ENCODE assay signal across 22 mouse cellular contexts in the genomic region with DNA sequence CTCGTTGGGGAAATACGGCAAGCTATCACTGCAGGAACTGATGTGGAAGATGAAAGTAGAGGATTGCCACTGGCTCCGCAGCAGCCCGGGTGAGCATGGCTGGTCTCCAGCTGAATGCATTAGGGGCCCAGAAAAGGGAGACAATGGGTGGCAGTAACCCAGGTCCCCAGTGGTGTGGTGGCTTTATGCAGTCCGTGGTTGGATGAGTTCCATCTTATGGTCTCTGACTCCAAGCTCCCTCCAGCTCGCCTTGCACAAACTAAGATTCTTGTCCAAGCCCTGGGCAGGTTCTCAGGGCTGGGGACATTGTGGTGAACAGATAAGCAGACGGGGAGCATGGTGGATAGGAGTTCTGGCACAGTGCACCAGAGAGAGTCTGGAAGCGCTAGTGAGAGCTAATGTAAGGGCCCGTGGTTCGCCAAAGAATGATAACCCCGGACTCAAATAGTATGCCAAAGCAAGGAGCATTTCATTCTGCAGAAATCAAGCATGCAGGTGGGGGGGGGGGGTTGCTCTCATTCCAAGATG. TPM values are rescaled to one million over a fixed set of nuclear protein-coding genes. Genes with fewer than 3 reads are reported as not detected.
DNase-seq lines count a peak whose midpoint lies in the region; ATAC-seq and TF ChIP-seq lines count a peak whose summit lies in the region.
"Had no signal": no experiment of that assay in that cellular context is flagged by ENCODE, and none has a peak within 500 bp of the region (broad histone marks: within the 10 kb centered on the region; RNA-seq: fewer than 3 reads in every experiment).

No protein-coding gene starts in this region.

- H3K27me3 ChIP-seq in hindbrain, embryonic 13.5 days: no peaks in the 10 kb centered on the region
- no peaks in the 10 kb centered on the region for H3K27me3 ChIP-seq in hindbrain, embryonic 11.5 days (ENCODE audit: control insufficient read depth, insufficient read depth, low read length)
- H3K27me3 ChIP-seq in midbrain, embryonic 13.5 days: no peaks in the 10 kb centered on the region
- H3K27me3 ChIP-seq in midbrain, embryonic 10.5 days (ENCODE audit: low read depth, poor library complexity, severe bottlenecking): peaks cover 11% of the 10 kb centered on the region
- H3K27me3 ChIP-seq: liver, embryonic 15.5 days; midbrain, embryonic 12.5 days; neural tube, embryonic 13.5 days; stomach, embryonic 15.5 days had no signal

- peaks cover 44% of the 10 kb centered on the region for H3K4me1 ChIP-seq in hindbrain, embryonic 13.5 days (replicated peaks)
- H3K4me1 ChIP-seq in hindbrain, embryonic 11.5 days (replicated peaks; ENCODE audit: control insufficient read depth, insufficient read depth, low read length): no peaks in the 10 kb centered on the region
- H3K4me1 ChIP-seq in midbrain, embryonic 13.5 days (replicated peaks): peaks cover 32% of the 10 kb centered on the region
- peaks cover 21% of the 10 kb centered on the region for H3K4me1 ChIP-seq in midbrain, embryonic 10.5 days

- H3K36me3 ChIP-seq in hindbrain, embryonic 13.5 days: peaks cover 7% of the 10 kb centered on the region; the same call in 1 of the 2 replicates
- no peaks in the 10 kb centered on the region for H3K36me3 ChIP-seq in hindbrain, embryonic 11.5 days (ENCODE audit: control insufficient read depth, insufficient read depth, low read length)
- peaks cover 7% of the 10 kb centered on the region for H3K36me3 ChIP-seq in midbrain, embryonic 13.5 days
- 0 out of 2 replicates have a peak, but pooled peaks cover 3% of the 10 kb centered on the region for H3K36me3 ChIP-seq in midbrain, embryonic 10.5 days
- H3K36me3 ChIP-seq: liver, embryonic 15.5 days; stomach, embryonic 15.5 days had no signal

- WGBS in hindbrain, embryonic 13.5 days: 84% methylated on average over 11 of the region's 11 CpGs
- WGBS in hindbrain, embryonic 11.5 days: 90% methylated on average over 11 of the region's 11 CpGs
- WGBS in midbrain, embryonic 13.5 days: 88% methylated on average over 11 of the region's 11 CpGs
- 90% methylated on average over 11 of the region's 11 CpGs for WGBS in midbrain, embryonic 10.5 days

- TF ChIP-seq POLR2A in brain, embryonic 14.5 days (IDR thresholded peaks at IDR 0.05; ENCODE audit: borderline replicate concordance, extremely low read depth, insufficient read depth, insufficient read length, poor library complexity, severe bottlenecking): no peak

- no peak for TF ChIP-seq CTCF in brain, embryonic 14.5 days (IDR thresholded peaks at IDR 0.05; ENCODE audit: borderline replicate concordance, extremely low read depth, insufficient read depth, insufficient read length)

- no peak for DNase-seq in hindbrain, embryonic 11.5 days (ENCODE audit: low spot score)
- no peak for DNase-seq in midbrain, embryonic 10.5 days (ENCODE audit: low spot score)
- DNase-seq in brain, embryonic 14.5 days (ENCODE audit: low read depth): peak; percentile 18
- DNase-seq in gastrocnemius, adult 8-10 months (ENCODE audit: low spot score in 2 of 2): no peak
- DNase-seq: adrenal gland, postnatal 36 days; cerebellum, postnatal 25 days; gastrocnemius, postnatal 14 days; kidney, adult 18-20 months; kidney, postnatal 36 days; lung, postnatal 10 days had no signal

- H3K4me2 ChIP-seq in hindbrain, embryonic 13.5 days: 0 out of 2 replicates have a peak overlapping the region, but pooled peaks have one; percentile 10
- H3K4me2 ChIP-seq in hindbrain, embryonic 11.5 days (replicated peaks; ENCODE audit: low read depth, low read length): no peak overlapping the region
- no peak overlapping the region for H3K4me2 ChIP-seq in midbrain, embryonic 13.5 days (replicated peaks)
- H3K4me2 ChIP-seq: liver, embryonic 15.5 days; midbrain, embryonic 12.5 days; neural tube, embryonic 13.5 days; stomach, embryonic 15.5 days had no signal

- no peak overlapping the region for H3K27ac ChIP-seq in hindbrain, embryonic 13.5 days
- no peak overlapping the region for H3K27ac ChIP-seq in hindbrain, embryonic 11.5 days (ENCODE audit: low read depth, low read length)
- no peak overlapping the region for H3K27ac ChIP-seq in midbrain, embryonic 13.5 days
- no peak overlapping the region for H3K27ac ChIP-seq in midbrain, embryonic 10.5 days (replicated peaks)
- H3K27ac ChIP-seq: heart, embryonic 10.5 days; liver, embryonic 15.5 days; midbrain, embryonic 12.5 days; neural tube, embryonic 13.5 days; stomach, embryonic 15.5 days had no signal

- H3K9ac ChIP-seq in hindbrain, embryonic 13.5 days: no peak overlapping the region
- no peak overlapping the region for H3K9ac ChIP-seq in hindbrain, embryonic 11.5 days (ENCODE audit: low read depth, low read length)
- H3K9ac ChIP-seq in midbrain, embryonic 13.5 days (replicated peaks): 0 out of 2 replicates have a peak overlapping the region, but pooled peaks have one; percentile 12
- H3K9ac ChIP-seq: liver, embryonic 15.5 days; midbrain, embryonic 12.5 days; neural tube, embryonic 13.5 days; stomach, embryonic 15.5 days had no signal

- no peak for ATAC-seq in hindbrain, embryonic 13.5 days (ENCODE audit: low FRiP score)
- no peak for ATAC-seq in hindbrain, embryonic 11.5 days (ENCODE audit: low FRiP score)
- ATAC-seq in midbrain, embryonic 13.5 days: no peak
- ATAC-seq in megakaryocyte-erythroid progenitor cell, adult 5-6 weeks (replicated peaks; ENCODE audit: low FRiP score, low TSS enrichment, poor library complexity, severe bottlenecking): peak; percentile 87

- no peak overlapping the region for H3K4me3 ChIP-seq in hindbrain, embryonic 13.5 days
- H3K4me3 ChIP-seq in hindbrain, embryonic 11.5 days (ENCODE audit: low read depth, low read length): no peak overlapping the region
- H3K4me3 ChIP-seq in midbrain, embryonic 13.5 days (replicated peaks): no peak overlapping the region
- H3K4me3 ChIP-seq in midbrain, embryonic 10.5 days: no peak overlapping the region
- H3K4me3 ChIP-seq: heart, embryonic 10.5 days; liver, embryonic 15.5 days; midbrain, embryonic 12.5 days; neural tube, embryonic 13.5 days; stomach, embryonic 15.5 days had no signal

- H3K9me3 ChIP-seq in hindbrain, embryonic 13.5 days: no peaks in the 10 kb centered on the region
- H3K9me3 ChIP-seq in hindbrain, embryonic 11.5 days (ENCODE audit: control insufficient read depth, low read length): no peaks in the 10 kb centered on the region
- no peaks in the 10 kb centered on the region for H3K9me3 ChIP-seq in midbrain, embryonic 13.5 days
- H3K9me3 ChIP-seq in midbrain, embryonic 10.5 days (replicated peaks): no peaks in the 10 kb centered on the region
- H3K9me3 ChIP-seq: heart, embryonic 10.5 days; liver, embryonic 15.5 days; midbrain, embryonic 12.5 days; neural tube, embryonic 13.5 days; stomach, embryonic 15.5 days had no signal

RNA-seq across cellular contexts. Expression of a gene that starts 1.9 kb away (rescaled TPM):
- 5.3 and 8.1 TPM in 2 replicates for polyA plus RNA-seq in hindbrain, embryonic 13.5 days (2015; fragmentation: Nextera tagmentation; extraction: Ambion mirVana)
- 3.3 and 5.3 TPM in 2 replicates for polyA plus RNA-seq in hindbrain, embryonic 11.5 days (2014; fragmentation: Nextera tagmentation; extraction: Ambion mirVana)
- polyA plus RNA-seq in midbrain, embryonic 13.5 days (2015; fragmentation: Nextera tagmentation; extraction: Ambion mirVana): 5.8 and 7.1 TPM in 2 replicates
- 5.0 and 5.7 TPM in 2 replicates for polyA plus RNA-seq in midbrain, embryonic 10.5 days (2016; fragmentation: Nextera tagmentation; extraction: Ambion mirVana)
- polyA plus RNA-seq in brain, embryonic 14.5 days (2012; rRNA removed): 17.2 and 21.5 TPM in 2 replicates
- total RNA-seq in megakaryocyte-erythroid progenitor cell, adult 5-6 weeks (2014; fragmentation: Nextera tagmentation): 3.2 TPM in 1 of 2 replicates, not detected in the other
- 0.53 and 6.0 TPM in 2 replicates for total RNA-seq in megakaryocyte-erythroid progenitor cell, adult 5-6 weeks (2017)
- under 1 TPM in 1 of 4 experiments, not detected in 3; 0.15 TPM for total RNA-seq in gastrocnemius, adult 8-10 months (2022)

RNA-seq across cellular contexts. Expression of a gene that starts 24.8 kb away (rescaled TPM):
- 118 and 119 TPM in 2 replicates for polyA plus RNA-seq in hindbrain, embryonic 13.5 days (2015; fragmentation: Nextera tagmentation; extraction: Ambion mirVana)
- polyA plus RNA-seq in hindbrain, embryonic 11.5 days (2014; fragmentation: Nextera tagmentation; extraction: Ambion mirVana): 111 and 112 TPM in 2 replicates
- 111 and 130 TPM in 2 replicates for polyA plus RNA-seq in midbrain, embryonic 13.5 days (2015; fragmentation: Nextera tagmentation; extraction: Ambion mirVana)
- polyA plus RNA-seq in midbrain, embryonic 10.5 days (2016; fragmentation: Nextera tagmentation; extraction: Ambion mirVana): 98.2 and 102 TPM in 2 replicates
- polyA plus RNA-seq in brain, embryonic 14.5 days (2012; rRNA removed): 138 and 161 TPM in 2 replicates
- total RNA-seq in megakaryocyte-erythroid progenitor cell, adult 5-6 weeks (2014; fragmentation: Nextera tagmentation): 130 and 134 TPM in 2 replicates
- 86.7 and 87.6 TPM in 2 replicates for total RNA-seq in megakaryocyte-erythroid progenitor cell, adult 5-6 weeks (2017)
- total RNA-seq in gastrocnemius, adult 8-10 months (2022): 10 to 100 TPM; 34.3 to 42.0 (median 37.0) TPM

RNA-seq across cellular contexts. Expression of a gene that starts 49.2 kb away (rescaled TPM):
- not detected in 2 replicates for polyA plus RNA-seq in hindbrain, embryonic 13.5 days (2015; fragmentation: Nextera tagmentation; extraction: Ambion mirVana)
- polyA plus RNA-seq in hindbrain, embryonic 11.5 days (2014; fragmentation: Nextera tagmentation; extraction: Ambion mirVana): not detected in 2 replicates
- not detected in 2 replicates for polyA plus RNA-seq in midbrain, embryonic 13.5 days (2015; fragmentation: Nextera tagmentation; extraction: Ambion mirVana)
- polyA plus RNA-seq in midbrain, embryonic 10.5 days (2016; fragmentation: Nextera tagmentation; extraction: Ambion mirVana): not detected in 2 replicates
- not detected in 2 replicates for polyA plus RNA-seq in brain, embryonic 14.5 days (2012; rRNA removed)
- not detected in 2 replicates for total RNA-seq in megakaryocyte-erythroid progenitor cell, adult 5-6 weeks (2014; fragmentation: Nextera tagmentation)
- total RNA-seq in megakaryocyte-erythroid progenitor cell, adult 5-6 weeks (2017): not detected in 2 replicates
- under 1 TPM in 3 of 4 experiments, not detected in 1; 0.07 to 0.43 (median 0.12) TPM for total RNA-seq in gastrocnemius, adult 8-10 months (2022)
- total RNA-seq: adrenal gland, postnatal 36 days; heart, postnatal 25 days; layer of hippocampus, postnatal 10 days; left cerebral cortex, postnatal 14 days had no signal
- polyA plus RNA-seq: embryonic facial prominence, embryonic 14.5 days; heart, embryonic 10.5 days; liver, embryonic 15.5 days; midbrain, embryonic 12.5 days; neural tube, embryonic 13.5 days; stomach, embryonic 15.5 days had no signal
